Mouse (Mus musculus) E14TG2a.4 (cell line): ENCODE measurements around the gene Rgsl1.

Experiments
- H3K27me3 ChIP-seq: 2 replicates; pipeline ENCODE4 v1.6.1; 2014; ENCODE audit warnings: low read length, control low read depth; ENCODE audit not compliant: insufficient read depth
- H3K36me3 ChIP-seq: 2 replicates; pipeline ENCODE4 v1.6.1; 2014; ENCODE audit warnings: low read length, control low read depth; ENCODE audit not compliant: insufficient read depth
- H3K4me1 ChIP-seq: replicated peaks from 2 replicates; pipeline ENCODE4 v1.6.1; 2014; ENCODE audit warnings: low read depth, low read length, control low read depth
- H3K4me3 ChIP-seq: replicated peaks from 2 replicates; pipeline ENCODE4 v1.5.1; 2014; ENCODE audit warnings: mild to moderate bottlenecking, low read length
- H3K9me3 ChIP-seq: 2 replicates; pipeline ENCODE4 v1.6.1; 2014; ENCODE audit warnings: low read length, control low read depth
- CTCF ChIP-seq: conservative IDR thresholded peaks from 2 replicates; pipeline ENCODE4 v1.5.1; 2014; ENCODE audit warnings: low read length
- NANOG ChIP-seq: IDR thresholded peaks from 2 replicates; pipeline ENCODE4 v1.6.1; 2014; ENCODE audit warnings: borderline replicate concordance, low read length, mixed read lengths
- POU5F1 ChIP-seq: IDR thresholded peaks from 2 replicates; pipeline ENCODE4 v1.6.1; 2014; ENCODE audit warnings: low read length, borderline replicate concordance

Rgsl1 gene

DNA sequence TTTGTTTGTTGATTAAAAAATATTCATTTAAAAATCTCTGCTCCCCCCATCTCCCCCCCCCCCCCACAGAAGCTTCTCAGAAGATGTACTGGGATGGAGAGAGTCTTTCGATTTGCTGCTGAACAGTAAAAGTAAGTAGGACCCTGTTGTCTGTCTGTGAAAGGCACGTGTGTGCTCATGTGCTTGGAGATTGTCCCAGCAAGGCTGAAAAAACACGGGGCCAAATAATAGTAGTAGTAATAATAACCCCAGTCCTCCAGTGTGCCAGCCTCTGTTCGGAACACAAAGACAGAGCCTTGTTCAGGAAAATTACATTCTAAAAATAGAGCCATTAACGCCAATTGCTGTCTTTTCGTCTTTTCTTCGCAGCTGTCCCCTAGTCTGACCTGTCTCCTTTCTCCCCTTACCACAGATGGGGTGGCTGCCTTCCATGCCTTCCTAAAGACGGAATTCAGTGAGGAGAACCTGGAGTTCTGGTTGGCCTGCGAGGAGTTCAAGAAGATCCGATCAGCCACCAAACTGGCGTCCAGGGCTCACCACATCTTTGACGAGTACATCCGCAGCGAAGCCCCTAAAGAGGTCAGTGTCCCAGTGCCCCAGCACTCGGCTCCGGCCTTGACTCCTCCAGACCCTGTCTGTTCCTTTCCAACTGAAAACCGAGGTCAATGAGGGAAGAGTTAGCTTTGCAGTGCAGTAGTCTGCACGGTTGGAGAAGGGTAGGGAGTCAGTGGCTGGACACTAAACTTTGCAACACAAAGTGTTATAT lies 102.2 kb downstream of the Rgsl1 start:
- H3K4me1 ChIP-seq: peaks cover 49% of the 10 kb centered on the region
- no peak overlapping the region for H3K4me3 ChIP-seq
- TF ChIP-seq POU5F1 (no peak), CTCF (no peak), NANOG (no peak)
- no peaks in the 10 kb centered on the region for H3K9me3 ChIP-seq
- H3K36me3 ChIP-seq: peaks cover 28% of the 10 kb centered on the region
- peaks cover 65% of the 10 kb centered on the region for H3K27me3 ChIP-seq

DNA sequence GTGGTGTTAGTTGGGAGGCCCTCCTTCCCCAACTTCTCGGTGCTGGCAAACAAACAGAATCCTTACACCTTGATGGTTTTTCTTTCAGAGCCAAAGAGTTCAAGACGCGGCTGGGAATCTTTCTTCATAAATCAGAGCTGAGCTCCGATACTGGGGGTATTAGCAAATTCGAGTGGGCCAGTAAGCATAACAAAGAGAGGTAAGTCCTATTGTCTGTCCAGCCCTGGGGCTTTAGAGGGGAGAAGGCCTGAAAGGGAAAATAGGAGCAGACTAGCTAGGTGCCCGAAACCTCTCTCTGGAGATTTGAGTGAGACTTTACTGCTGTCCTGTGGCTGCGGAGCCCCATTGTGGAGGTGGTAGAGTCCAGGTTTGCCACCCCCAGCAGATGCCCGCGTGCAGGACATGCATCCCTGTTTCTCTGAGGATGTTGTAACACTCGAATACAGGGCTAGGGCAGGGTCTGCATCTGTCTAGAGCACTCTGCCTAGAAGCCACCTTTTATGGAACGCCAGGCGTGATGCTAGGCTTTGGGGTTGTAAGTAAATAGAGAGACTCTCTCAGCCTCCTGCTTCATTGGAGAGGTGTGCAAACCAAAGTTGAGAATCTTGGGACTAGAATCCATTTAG lies 103.1 kb downstream of the Rgsl1 start:
- no peaks in the 10 kb centered on the region for H3K9me3 ChIP-seq
- H3K4me3 ChIP-seq: peak overlapping the region; percentile 77
- peaks cover 67% of the 10 kb centered on the region for H3K27me3 ChIP-seq
- peaks cover 41% of the 10 kb centered on the region for H3K4me1 ChIP-seq
- TF ChIP-seq POU5F1 (peak; percentile 46; the same call in 1 of the 2 replicates), CTCF (no peak)
- peaks cover 28% of the 10 kb centered on the region for H3K36me3 ChIP-seq

DNA sequence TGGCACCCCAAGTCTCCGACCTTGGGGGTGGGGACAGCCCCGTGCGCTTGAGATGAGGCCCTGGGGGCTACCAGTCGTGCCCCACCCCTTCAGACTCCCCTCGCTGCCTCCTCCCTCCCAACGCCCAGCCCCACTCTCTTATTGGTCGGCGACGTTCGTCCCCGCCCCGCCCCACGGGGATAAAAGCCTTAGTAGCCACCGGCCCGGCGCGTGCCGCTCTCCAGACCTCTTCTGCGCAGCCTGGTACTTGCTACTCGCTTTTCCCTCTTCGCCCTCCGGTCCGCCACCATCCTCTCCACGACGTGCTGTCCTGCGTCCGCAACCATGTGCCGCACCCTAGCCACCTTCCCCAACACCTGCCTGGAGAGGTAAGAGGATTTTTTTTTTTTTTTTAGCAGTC lies 103.8 kb downstream of the Rgsl1 start, which contains the start of gene Rgs16:
Rgs16 (plus strand) TSS at position 205 of the 400 bp plus-strand sequence.
- Histone ChIP-seq H3K27me3 (peaks cover 75% of the 10 kb centered on the region), H3K4me3 (peak within 1 kb of the TSS; percentile 77), H3K9me3 (no peaks in the 10 kb centered on the region), H3K4me1 (peaks cover 41% of the 10 kb centered on the region), H3K36me3 (peaks cover 28% of the 10 kb centered on the region)
- TF ChIP-seq POU5F1 (no peak), CTCF (no peak), NANOG (no peak)

DNA sequence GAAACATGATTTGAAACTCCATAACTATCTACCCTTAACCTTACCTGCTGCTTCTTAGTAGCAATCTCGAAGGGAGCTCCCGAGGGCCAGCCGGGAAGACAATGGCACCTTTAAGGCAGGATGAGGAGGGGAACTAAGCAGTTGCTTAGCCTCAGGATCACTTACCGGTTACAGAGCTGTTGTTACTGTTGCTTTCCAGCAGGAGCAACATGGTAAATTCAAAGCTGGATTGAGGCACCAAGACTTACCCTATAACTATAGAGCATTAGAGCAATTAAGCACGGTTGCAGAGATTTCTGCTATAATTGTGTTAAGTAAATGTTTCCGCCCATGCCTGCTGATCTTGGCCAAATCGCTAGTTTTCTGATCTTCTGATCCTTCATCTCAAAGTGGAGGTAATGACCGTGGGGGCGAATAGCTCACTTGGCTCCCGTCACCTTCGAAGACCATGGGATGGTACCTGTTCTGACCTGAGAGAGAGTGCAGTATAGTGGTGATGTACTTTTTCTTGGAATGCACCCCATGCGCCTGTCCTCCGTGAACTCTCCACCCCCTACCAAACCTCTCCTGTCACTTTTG lies 104.4 kb downstream of the Rgsl1 start:
- Histone ChIP-seq H3K9me3 (no peaks in the 10 kb centered on the region), H3K27me3 (peaks cover 78% of the 10 kb centered on the region), H3K36me3 (peaks cover 25% of the 10 kb centered on the region), H3K4me3 (peak overlapping the region; percentile 77), H3K4me1 (peaks cover 41% of the 10 kb centered on the region)
- TF ChIP-seq NANOG (no peak), CTCF (no peak), POU5F1 (no peak)

DNA sequence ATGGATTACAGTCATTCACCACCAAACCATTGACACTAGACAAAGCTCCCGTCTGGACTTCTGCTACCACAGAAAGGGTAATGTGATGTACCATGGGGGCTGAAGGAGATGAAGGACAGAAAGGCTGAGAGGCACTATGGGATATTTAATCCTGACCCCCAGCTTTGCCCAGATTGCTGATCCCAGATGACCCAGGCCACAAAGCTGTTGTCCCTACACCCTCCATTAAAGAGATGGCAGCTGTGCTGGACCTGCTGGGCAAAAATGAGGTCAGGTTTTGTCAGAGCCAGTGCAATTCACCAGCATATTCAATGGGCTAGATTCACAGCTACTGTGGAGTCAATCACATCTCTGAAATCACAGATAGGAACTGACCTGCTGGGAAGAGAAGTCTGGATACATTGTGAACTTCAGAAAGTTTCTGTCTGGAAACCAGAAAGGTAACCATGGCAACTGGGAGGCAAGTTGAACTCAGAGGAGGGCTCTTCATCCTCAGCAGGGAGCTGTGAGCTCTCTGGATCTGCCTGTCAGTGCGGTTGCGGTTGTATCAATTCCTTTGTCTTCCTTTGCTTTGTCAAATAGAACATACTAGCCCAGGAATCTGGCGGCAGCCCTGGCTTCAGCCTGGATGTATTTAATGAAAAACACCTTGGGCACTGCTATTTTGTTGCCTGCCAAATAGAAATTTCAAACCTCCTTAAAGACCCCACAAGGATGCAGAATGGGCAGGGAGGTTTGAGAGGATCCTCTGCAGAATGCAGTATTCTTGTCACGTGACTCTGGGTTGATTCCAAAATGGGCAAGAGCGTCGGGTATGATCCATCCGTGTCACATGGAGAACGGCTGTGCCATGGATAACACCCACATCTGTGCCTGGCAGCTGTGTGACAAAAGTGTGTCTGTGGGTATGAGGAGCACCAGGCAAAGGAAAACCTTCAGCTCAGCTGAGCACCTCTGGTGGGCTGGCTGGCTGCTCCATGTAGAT lies 106.5 kb downstream of the Rgsl1 start:
- no peak for TF ChIP-seq CTCF
- TF ChIP-seq NANOG: no peak
- TF ChIP-seq POU5F1: no peak
- Histone ChIP-seq H3K9me3 (no peaks in the 10 kb centered on the region), H3K36me3 (peaks cover 6% of the 10 kb centered on the region; the same call in 1 of the 2 replicates), H3K27me3 (peaks cover 89% of the 10 kb centered on the region), H3K4me1 (peaks cover 50% of the 10 kb centered on the region), H3K4me3 (no peak overlapping the region)

DNA sequence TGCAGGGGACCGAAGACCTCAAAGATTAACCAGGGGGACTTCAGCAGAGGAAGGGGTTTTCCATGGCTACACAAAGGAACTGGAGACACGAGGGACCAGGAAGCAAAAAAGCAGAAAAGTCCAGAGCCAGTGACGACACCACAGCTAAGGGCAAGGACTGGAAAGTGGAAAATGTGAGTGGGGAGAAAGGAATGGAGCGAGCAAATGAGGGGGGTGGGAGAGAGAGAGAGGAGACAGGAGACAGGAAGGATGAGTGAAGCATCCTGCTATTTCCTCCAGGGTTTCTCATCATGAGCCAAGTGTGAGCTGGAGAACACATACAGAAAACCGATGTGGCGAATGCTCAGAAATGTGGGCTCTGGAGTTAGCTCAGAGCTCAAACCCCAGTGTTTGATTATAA lies 107.8 kb downstream of the Rgsl1 start:
- H3K36me3 ChIP-seq: no peaks in the 10 kb centered on the region
- TF ChIP-seq NANOG: no peak
- no peak for TF ChIP-seq CTCF
- no peak for TF ChIP-seq POU5F1
- no peaks in the 10 kb centered on the region for H3K9me3 ChIP-seq
- H3K4me3 ChIP-seq: no peak overlapping the region
- peaks cover 83% of the 10 kb centered on the region for H3K27me3 ChIP-seq
- peaks cover 40% of the 10 kb centered on the region for H3K4me1 ChIP-seq

DNA sequence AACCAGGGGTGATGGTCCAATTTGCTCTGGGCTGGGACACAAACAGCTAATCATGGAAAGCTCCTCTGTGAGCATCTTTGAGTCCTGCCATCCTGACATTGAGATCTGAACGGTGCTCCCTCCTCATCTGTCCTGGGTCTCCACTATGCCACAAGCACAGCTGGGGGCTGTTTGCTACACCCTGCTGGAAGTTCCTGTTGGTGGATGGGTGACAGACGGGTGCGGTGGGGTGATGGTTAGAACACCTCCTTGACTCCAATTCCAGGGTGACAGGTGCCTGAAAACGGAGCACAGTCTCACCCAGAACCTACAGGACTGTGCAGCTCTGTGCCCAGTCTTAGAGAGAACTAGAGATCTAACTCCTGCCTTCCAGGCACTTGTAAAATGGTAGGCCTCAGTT lies 109.1 kb downstream of the Rgsl1 start:
- Histone ChIP-seq H3K36me3 (no peaks in the 10 kb centered on the region), H3K4me3 (no peak overlapping the region), H3K9me3 (no peaks in the 10 kb centered on the region), H3K27me3 (peaks cover 71% of the 10 kb centered on the region), H3K4me1 (peaks cover 38% of the 10 kb centered on the region)
- TF ChIP-seq CTCF (no peak), POU5F1 (no peak), NANOG (no peak)

DNA sequence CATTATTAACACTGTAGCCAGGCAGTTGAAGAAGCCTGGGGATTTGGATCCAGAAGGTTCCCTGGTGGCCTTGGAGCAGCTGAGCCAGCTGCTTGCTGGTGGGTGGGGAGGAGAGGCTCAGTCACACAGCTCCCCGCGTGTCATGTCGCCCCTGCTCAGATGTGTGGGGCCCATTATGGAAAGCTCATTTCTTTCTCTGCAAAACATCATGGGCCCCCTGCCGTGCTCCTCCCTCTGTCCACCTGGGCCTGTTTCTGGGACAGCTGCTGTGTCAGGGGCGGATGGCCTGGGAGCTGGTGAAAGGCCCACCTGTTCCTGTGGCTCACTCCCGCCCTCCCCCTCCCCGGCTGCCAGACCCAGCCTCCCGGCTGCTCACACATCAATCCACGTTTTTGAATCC lies 110.8 kb downstream of the Rgsl1 start:
- no peaks in the 10 kb centered on the region for H3K9me3 ChIP-seq
- TF ChIP-seq NANOG (no peak), CTCF (no peak), POU5F1 (no peak)
- peaks cover 32% of the 10 kb centered on the region for H3K4me1 ChIP-seq
- H3K4me3 ChIP-seq: no peak overlapping the region; the same call in 1 of the 2 replicates
- peaks cover 54% of the 10 kb centered on the region for H3K27me3 ChIP-seq
- H3K36me3 ChIP-seq: no peaks in the 10 kb centered on the region
